Mouse (Mus musculus) retina, embryonic 14.5 days (tissue): Measurements from ENCODE around the gene Mvb12b.
A peak's percentile ranks its signal among the peaks of the same experiment; 100 is the strongest.

Source experiments
- DNase-seq: peaks from one replicate; pipeline ENCODE4 v3.0.0-alpha.2; 2015; ENCODE audit warnings: low spot score

The Mvb12b gene

DNA sequence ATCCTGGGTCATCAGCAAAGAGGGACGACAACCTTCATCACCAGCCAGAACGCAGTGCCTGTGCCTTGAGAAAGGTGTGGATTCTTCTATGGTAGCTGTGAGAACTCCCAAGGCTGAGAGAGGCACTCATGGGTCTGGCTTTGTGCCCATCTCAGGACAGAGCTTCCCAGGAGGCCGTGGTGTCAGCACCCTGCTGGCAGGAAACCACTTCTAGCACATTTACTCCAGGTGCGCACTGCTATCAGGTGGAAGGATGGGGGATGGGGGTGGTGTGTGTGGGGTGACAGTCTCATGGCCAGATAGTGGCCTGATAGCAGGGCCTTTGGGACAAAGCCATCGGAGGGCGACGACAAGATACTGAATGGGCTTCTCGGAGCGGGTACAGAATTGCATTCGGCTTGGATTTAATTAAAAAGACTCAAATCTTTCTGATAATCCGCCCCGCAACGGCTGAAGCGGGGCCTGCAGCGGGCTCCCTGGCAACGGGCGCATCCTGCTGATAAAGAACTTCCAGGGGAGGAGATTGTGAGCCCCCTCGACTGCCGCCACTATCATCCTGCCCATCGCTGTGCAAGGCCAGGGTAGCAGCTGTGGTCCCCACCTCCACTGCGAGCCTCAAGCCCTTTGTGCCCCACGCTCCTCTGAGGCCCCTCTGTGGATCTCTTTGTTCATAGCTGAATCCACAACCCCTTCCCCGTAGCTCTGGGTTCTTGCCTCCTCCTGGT lies 198.4 kb downstream of the Mvb12b start:
- DNase-seq, result no peak

GRCm38 (mm10) chr2:33683594-33683993 lies 204.2 kb downstream of the Mvb12b start:
- no peak for DNase-seq

DNA sequence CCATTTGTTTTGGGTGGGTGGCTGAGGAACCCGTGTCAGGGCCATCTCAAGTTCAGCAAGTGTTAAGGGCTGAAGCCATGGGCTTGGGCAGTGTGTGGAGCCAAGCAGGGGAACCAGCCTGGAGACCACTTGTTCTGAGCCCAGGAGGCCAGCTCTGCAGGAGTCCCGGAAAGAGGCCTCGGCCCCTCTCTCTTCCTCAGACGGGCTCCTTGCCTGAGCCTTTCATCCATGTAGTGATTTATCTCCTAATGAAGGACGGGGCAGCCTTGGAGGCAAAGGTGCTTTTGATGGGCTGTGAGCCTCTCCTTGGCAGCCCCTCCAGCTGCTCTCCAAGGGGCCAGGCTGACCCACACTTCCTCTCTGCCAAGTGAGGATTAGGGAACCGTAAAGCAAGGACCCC lies 204.7 kb downstream of the Mvb12b start:
- DNase-seq, result no peak

DNA sequence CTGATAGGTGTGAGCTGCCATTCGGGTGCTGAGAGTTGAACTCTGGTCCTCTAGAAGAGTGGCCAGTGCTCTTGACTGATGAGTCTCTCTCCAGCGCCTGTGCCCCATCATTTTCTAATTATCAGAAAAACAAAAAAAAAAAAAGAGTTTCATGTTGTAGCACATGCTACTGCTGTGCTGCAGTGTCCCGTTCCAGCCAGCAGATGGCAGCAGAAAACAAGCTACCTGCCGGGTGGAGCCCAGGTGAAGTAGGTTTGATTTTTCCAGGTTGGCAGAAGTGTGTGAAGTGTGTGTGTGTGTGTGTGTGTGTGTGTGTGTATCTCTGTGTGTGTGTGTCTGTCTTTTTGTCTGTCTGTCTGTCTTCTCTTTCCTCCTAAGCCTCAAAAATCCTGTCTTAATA lies 205.5 kb downstream of the Mvb12b start:
- DNase-seq, result peak; percentile 77
